24 mouse cellular contexts compared by ENCODE assay signal in the genomic region with DNA sequence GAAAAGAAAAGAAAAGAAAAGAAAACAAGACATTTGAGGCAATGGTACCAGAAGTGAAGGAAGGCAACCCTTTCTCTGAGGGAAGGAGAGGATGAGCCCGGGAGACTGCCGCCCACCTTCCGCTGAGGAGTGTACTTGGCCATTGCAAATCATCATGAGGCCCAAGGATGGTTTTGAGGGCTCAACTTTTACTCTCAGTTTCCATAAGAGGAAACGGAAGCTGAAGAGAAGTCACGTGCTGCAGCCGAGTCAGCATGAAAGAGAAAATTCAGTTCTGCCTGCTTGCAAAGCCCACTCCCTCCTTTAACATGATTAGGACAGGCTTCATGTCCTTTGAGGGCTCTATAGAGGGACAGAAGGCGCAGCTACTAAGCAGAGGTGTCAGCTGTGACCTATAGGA.
"Had no signal": no experiment of that assay in that cellular context is flagged by ENCODE, and none has a peak within 500 bp of the region (broad histone marks: within the 10 kb centered on the region; RNA-seq: fewer than 3 reads in every experiment).

No protein-coding gene starts in this region.

- H3K4me3 ChIP-seq: heart, embryonic 10.5 days; heart, embryonic 12.5 days; hindbrain, embryonic 10.5 days; hindbrain, embryonic 12.5 days; layer of hippocampus, adult 2 months; limb, embryonic 13.5 days; limb, embryonic 15.5 days; liver, embryonic 12.5 days had no signal

- H3K9me3 ChIP-seq: heart, embryonic 10.5 days; heart, embryonic 12.5 days; hindbrain, embryonic 10.5 days; hindbrain, embryonic 12.5 days; limb, embryonic 13.5 days; limb, embryonic 15.5 days; liver, embryonic 12.5 days had no signal

- H3K9ac ChIP-seq: heart, embryonic 12.5 days; hindbrain, embryonic 12.5 days; hindbrain, embryonic 14.5 days; limb, embryonic 13.5 days; limb, embryonic 15.5 days; liver, embryonic 12.5 days had no signal

- H3K4me2 ChIP-seq: heart, embryonic 12.5 days; hindbrain, embryonic 12.5 days; hindbrain, embryonic 14.5 days; limb, embryonic 13.5 days; limb, embryonic 15.5 days; liver, embryonic 12.5 days had no signal

- H3K27me3 ChIP-seq: heart, embryonic 12.5 days; hindbrain, embryonic 12.5 days; limb, embryonic 13.5 days; limb, embryonic 15.5 days; liver, embryonic 12.5 days had no signal

- H3K36me3 ChIP-seq: heart, embryonic 10.5 days; heart, embryonic 12.5 days; hindbrain, embryonic 10.5 days; hindbrain, embryonic 12.5 days; limb, embryonic 13.5 days; limb, embryonic 15.5 days; liver, embryonic 12.5 days had no signal

- H3K27ac ChIP-seq: heart, embryonic 10.5 days; hindbrain, embryonic 10.5 days; hindbrain, embryonic 12.5 days; hindbrain, embryonic 14.5 days; layer of hippocampus, adult 2 months; limb, embryonic 13.5 days; limb, embryonic 15.5 days; liver, embryonic 12.5 days had no signal

- H3K4me1 ChIP-seq: heart, embryonic 12.5 days; hindbrain, embryonic 10.5 days; hindbrain, embryonic 12.5 days; limb, embryonic 13.5 days; limb, embryonic 15.5 days; liver, embryonic 12.5 days had no signal

- DNase-seq: gastrocnemius, postnatal 14 days; gastrocnemius, postnatal 36 days; heart, adult 18-20 months; heart, postnatal 10 days; heart, postnatal 4 days; kidney, adult 11 months; kidney, adult 2 months; kidney, adult 9 months; kidney, postnatal 10 days; kidney, postnatal 25 days; kidney, postnatal 4 days; layer of hippocampus, postnatal 36 days; left cerebral cortex, postnatal 4 days had no signal

- ATAC-seq: hindbrain, embryonic 16.5 days; intestine, embryonic 16.5 days; liver, embryonic 12.5 days had no signal
